Mouse (Mus musculus): ENCODE measurements around the gene Ccdc30.
A peak's percentile ranks its signal among the peaks of the same experiment; 100 is the strongest.

Ccdc30 gene

DNA sequence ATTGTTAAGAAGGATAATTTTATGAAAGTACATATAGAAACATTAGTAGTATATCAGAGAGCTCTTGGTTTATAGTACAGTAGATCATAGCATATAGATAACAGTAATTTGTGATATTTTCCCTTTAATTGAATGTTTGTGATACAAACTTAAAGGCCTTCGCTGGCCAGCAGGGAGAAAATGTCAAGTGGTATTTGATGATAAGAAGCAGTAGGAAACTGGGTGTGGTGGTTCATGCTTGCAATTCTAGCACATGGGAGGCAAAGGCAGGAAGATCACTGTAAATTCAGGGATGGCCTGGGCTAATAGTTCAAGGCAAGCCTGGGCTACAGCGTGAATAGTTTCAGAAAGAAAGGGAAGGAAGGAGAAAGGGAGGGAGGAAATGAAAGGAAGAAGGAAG lies 9.8 kb upstream of the Ccdc30 start:
- H3K27me3 ChIP-seq (ENCODE audit: insufficient read depth, low read length) = no peaks in the 10 kb centered on the region
- no peaks in the 10 kb centered on the region for H3K9me3 ChIP-seq (ENCODE audit: low read length)
- no peak overlapping the region for H3K4me3 ChIP-seq (replicated peaks; ENCODE audit: low read length)
- TF ChIP-seq CTCF (conservative IDR thresholded peaks at IDR 0.05; ENCODE audit: low read length) = no peak
- no peak for TF ChIP-seq POU5F1 (IDR thresholded peaks at IDR 0.05; ENCODE audit: borderline replicate concordance, low read length)
- TF ChIP-seq NANOG (IDR thresholded peaks at IDR 0.05; ENCODE audit: borderline replicate concordance, low read length) = no peak
- peaks cover 11% of the 10 kb centered on the region for H3K36me3 ChIP-seq (ENCODE audit: insufficient read depth, low read length)
- H3K4me1 ChIP-seq (replicated peaks; ENCODE audit: low read depth, low read length) = peaks cover 26% of the 10 kb centered on the region

- peak within 1 kb of the TSS; percentile 97 for H3K4me3 ChIP-seq (replicated peaks; ENCODE audit: low read length)
- peaks cover 36% of the 10 kb centered on the region for H3K36me3 ChIP-seq (ENCODE audit: insufficient read depth, low read length)
- peaks cover 26% of the 10 kb centered on the region for H3K4me1 ChIP-seq (replicated peaks; ENCODE audit: low read depth, low read length)
- H3K27me3 ChIP-seq (ENCODE audit: insufficient read depth, low read length) = no peaks in the 10 kb centered on the region
- no peaks in the 10 kb centered on the region for H3K9me3 ChIP-seq (ENCODE audit: low read length)
- no peak for TF ChIP-seq POU5F1 (IDR thresholded peaks at IDR 0.05; ENCODE audit: borderline replicate concordance, low read length)
- TF ChIP-seq CTCF (conservative IDR thresholded peaks at IDR 0.05; ENCODE audit: low read length) = no peak
- TF ChIP-seq NANOG (IDR thresholded peaks at IDR 0.05; ENCODE audit: borderline replicate concordance, low read length) = no peak
Measured at GRCm38 (mm10) chr4:119422294-119422964, 7.1 kb upstream of the Ccdc30 start, which contains the start of the genes Ppcs and Zmynd12. Gene Ppcs (minus strand): TSS chr4:119422420. Gene Zmynd12 (plus strand): TSS chr4:119422814.

DNA sequence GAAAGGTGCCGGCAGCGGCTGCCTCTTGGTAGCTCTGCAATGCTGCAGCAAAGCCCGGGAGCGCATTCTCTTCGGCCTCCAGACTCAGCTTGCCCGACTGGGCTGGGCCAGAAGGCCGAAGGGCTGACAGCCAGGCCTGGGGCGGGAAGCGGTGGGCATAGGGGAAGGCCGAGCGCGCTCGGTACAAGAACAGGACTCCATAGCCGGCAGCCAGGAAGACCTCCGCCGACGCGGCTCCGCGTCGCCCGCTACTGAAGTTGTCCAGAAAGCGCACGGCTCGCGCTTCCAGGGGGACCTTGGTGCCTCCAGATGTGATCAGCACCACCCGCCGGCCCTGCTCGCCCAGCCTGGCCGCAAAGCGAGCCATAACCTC lies 6.6 kb upstream of the Ccdc30 start:
- Histone ChIP-seq H3K4me3 (replicated peaks; ENCODE audit: low read length) (peak overlapping the region; percentile 97), H3K4me1 (replicated peaks; ENCODE audit: low read depth, low read length) (peaks cover 26% of the 10 kb centered on the region), H3K27me3 (ENCODE audit: insufficient read depth, low read length) (no peaks in the 10 kb centered on the region), H3K36me3 (ENCODE audit: insufficient read depth, low read length) (peaks cover 36% of the 10 kb centered on the region), H3K9me3 (ENCODE audit: low read length) (no peaks in the 10 kb centered on the region)
- TF ChIP-seq POU5F1 (IDR thresholded peaks at IDR 0.05; ENCODE audit: borderline replicate concordance, low read length) (no peak), NANOG (IDR thresholded peaks at IDR 0.05; ENCODE audit: borderline replicate concordance, low read length) (no peak), CTCF (conservative IDR thresholded peaks at IDR 0.05; ENCODE audit: low read length) (no peak)

DNA sequence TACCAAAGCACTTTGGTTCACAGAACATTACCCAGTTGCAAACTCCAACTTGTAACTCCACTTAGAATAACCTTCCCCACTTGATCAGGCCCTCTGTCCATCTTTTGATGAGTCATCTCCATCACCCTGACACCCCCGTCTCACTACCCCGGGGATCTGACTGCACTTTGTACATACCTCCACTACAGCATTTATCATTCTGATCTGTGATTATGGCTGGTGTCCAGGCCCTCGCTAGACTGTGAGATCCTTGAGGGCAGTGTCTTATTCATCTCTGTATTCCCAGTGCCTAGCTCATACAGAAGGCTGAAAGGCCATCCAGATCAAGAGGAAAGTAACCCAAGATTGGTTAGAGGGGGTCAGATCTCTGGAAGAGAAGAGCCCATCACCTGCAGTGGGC lies 5.9 kb upstream of the Ccdc30 start:
- Histone ChIP-seq H3K9me3 (ENCODE audit: low read length) (no peaks in the 10 kb centered on the region), H3K27me3 (ENCODE audit: insufficient read depth, low read length) (no peaks in the 10 kb centered on the region), H3K36me3 (ENCODE audit: insufficient read depth, low read length) (peaks cover 36% of the 10 kb centered on the region), H3K4me3 (replicated peaks; ENCODE audit: low read length) (peak overlapping the region; percentile 97), H3K4me1 (replicated peaks; ENCODE audit: low read depth, low read length) (peaks cover 26% of the 10 kb centered on the region)
- no peak for TF ChIP-seq CTCF (conservative IDR thresholded peaks at IDR 0.05; ENCODE audit: low read length)
- no peak for TF ChIP-seq POU5F1 (IDR thresholded peaks at IDR 0.05; ENCODE audit: borderline replicate concordance, low read length)
- TF ChIP-seq NANOG (IDR thresholded peaks at IDR 0.05; ENCODE audit: borderline replicate concordance, low read length) = no peak

DNA sequence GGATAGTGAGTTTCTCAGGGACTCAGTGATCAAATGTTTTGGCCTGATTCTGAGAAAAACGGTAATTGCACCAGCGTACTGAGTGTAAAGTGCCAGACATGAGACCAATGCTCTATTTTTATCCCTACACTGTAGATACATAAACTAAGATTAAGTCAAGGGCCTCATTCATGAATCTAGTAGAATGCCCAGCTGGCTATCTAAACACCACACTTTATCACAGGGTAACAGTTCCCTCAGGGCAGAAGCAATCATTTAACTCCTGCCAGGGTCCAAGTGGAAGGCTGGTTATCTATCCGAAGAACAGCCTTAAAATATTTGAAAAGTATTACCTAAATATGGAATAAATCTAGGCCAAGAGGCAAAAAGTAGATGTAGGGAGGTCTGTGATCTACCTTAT lies 2.6 kb upstream of the Ccdc30 start:
- no peaks in the 10 kb centered on the region for H3K9me3 ChIP-seq (ENCODE audit: low read length)
- peaks cover 36% of the 10 kb centered on the region for H3K36me3 ChIP-seq (ENCODE audit: insufficient read depth, low read length)
- no peak for TF ChIP-seq POU5F1 (IDR thresholded peaks at IDR 0.05; ENCODE audit: borderline replicate concordance, low read length)
- no peak for TF ChIP-seq NANOG (IDR thresholded peaks at IDR 0.05; ENCODE audit: borderline replicate concordance, low read length)
- TF ChIP-seq CTCF (conservative IDR thresholded peaks at IDR 0.05; ENCODE audit: low read length) = no peak
- H3K27me3 ChIP-seq (ENCODE audit: insufficient read depth, low read length) = no peaks in the 10 kb centered on the region
- H3K4me3 ChIP-seq (replicated peaks; ENCODE audit: low read length) = no peak overlapping the region
- peaks cover 24% of the 10 kb centered on the region for H3K4me1 ChIP-seq (replicated peaks; ENCODE audit: low read depth, low read length)

DNA sequence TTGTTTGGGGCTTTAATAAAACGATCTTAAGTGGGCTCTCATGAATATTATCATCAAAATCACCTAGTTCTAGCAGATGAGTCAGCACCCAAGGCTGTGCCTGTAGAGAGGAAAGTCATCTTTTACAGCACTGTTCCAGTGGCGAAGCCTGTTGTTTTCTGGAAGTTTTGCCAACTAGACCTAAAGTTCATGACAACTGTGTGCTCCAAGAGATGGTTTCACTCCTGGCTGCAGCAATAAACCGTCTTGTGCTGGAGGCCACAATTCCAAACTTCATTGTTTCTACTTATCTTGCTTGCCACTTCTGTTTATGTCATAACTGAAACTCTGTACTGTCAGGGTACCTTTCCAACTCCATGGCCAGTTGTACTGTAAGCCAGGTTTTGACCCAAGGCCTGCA lies 1.9 kb upstream of the Ccdc30 start:
- Histone ChIP-seq H3K9me3 (ENCODE audit: low read length) (no peaks in the 10 kb centered on the region), H3K4me1 (replicated peaks; ENCODE audit: low read depth, low read length) (peaks cover 30% of the 10 kb centered on the region), H3K4me3 (replicated peaks; ENCODE audit: low read length) (no peak overlapping the region), H3K36me3 (ENCODE audit: insufficient read depth, low read length) (peaks cover 36% of the 10 kb centered on the region), H3K27me3 (ENCODE audit: insufficient read depth, low read length) (no peaks in the 10 kb centered on the region)
- TF ChIP-seq CTCF (conservative IDR thresholded peaks at IDR 0.05; ENCODE audit: low read length) (no peak), POU5F1 (IDR thresholded peaks at IDR 0.05; ENCODE audit: borderline replicate concordance, low read length) (no peak), NANOG (IDR thresholded peaks at IDR 0.05; ENCODE audit: borderline replicate concordance, low read length) (no peak)

- no peak for TF ChIP-seq NANOG (IDR thresholded peaks at IDR 0.05; ENCODE audit: borderline replicate concordance, low read length)
- no peak for TF ChIP-seq POU5F1 (IDR thresholded peaks at IDR 0.05; ENCODE audit: borderline replicate concordance, low read length)
- TF ChIP-seq CTCF (conservative IDR thresholded peaks at IDR 0.05; ENCODE audit: low read length) = no peak
- Histone ChIP-seq H3K4me3 (replicated peaks; ENCODE audit: low read length) (no peak overlapping the region), H3K4me1 (replicated peaks; ENCODE audit: low read depth, low read length) (peaks cover 35% of the 10 kb centered on the region)
Measured at GRCm38 (mm10) chr4:119412791-119413190, 2.5 kb downstream of the Ccdc30 start.

GRCm38 (mm10) chr4:119411877-119412650 lies 3.3 kb downstream of the Ccdc30 start:
- TF ChIP-seq NANOG (IDR thresholded peaks at IDR 0.05; ENCODE audit: borderline replicate concordance, low read length) = peak; percentile 52; the same call in 1 of the 2 replicates
- TF ChIP-seq CTCF (conservative IDR thresholded peaks at IDR 0.05; ENCODE audit: low read length) = no peak
- TF ChIP-seq POU5F1 (IDR thresholded peaks at IDR 0.05; ENCODE audit: borderline replicate concordance, low read length) = no peak
- no peaks in the 10 kb centered on the region for H3K36me3 ChIP-seq (ENCODE audit: insufficient read depth, low read length)
- no peak overlapping the region for H3K4me3 ChIP-seq (replicated peaks; ENCODE audit: low read length)
- H3K4me1 ChIP-seq (replicated peaks; ENCODE audit: low read depth, low read length) = peaks cover 35% of the 10 kb centered on the region
- no peaks in the 10 kb centered on the region for H3K9me3 ChIP-seq (ENCODE audit: low read length)
- no peaks in the 10 kb centered on the region for H3K27me3 ChIP-seq (ENCODE audit: insufficient read depth, low read length)

More at GRCm38 (mm10) chr4:119412791-119413190, 2.5 kb downstream of the Ccdc30 start:
- no peaks in the 10 kb centered on the region for H3K27me3 ChIP-seq (ENCODE audit: insufficient read depth, low read length)
- H3K36me3 ChIP-seq (ENCODE audit: insufficient read depth, low read length) = peaks cover 3% of the 10 kb centered on the region
- H3K9me3 ChIP-seq (ENCODE audit: low read length) = no peaks in the 10 kb centered on the region

Measured in E14TG2a.4 (cell line).